Mouse (Mus musculus) gastrocnemius, adult 18-20 months (tissue): ENCODE data around the gene Rps18. TPM values are rescaled to one million over a fixed set of nuclear protein-coding genes. Genes with fewer than 3 reads are reported as not detected.
"Not testable (repeated sequence)": the region's sequence is repeated elsewhere in the genome, so short reads cannot be mapped to it uniquely, and the experiment has no call there.

Experiments used
- DNase-seq: peaks from one replicate; pipeline ENCODE4 v3.0.0; 2021; ENCODE audit warnings: low spot score
- long read RNA-seq, 2 experiments: library from polyadenylated mRNA; stranded (forward); transcript quantifications; one replicate each; pipeline ENCODE4 v2.0.0; 2021
- total RNA-seq, 2 experiments: library from RNA; stranded (reverse); gene quantifications; 2 replicates each; pipeline ENCODE4 v1.2.3; 2021

Rps18 gene
- 100 to 1,000 TPM; 367 to 381 TPM for total RNA-seq
- long read RNA-seq, experiment 1, transcript Rps18-201 (5 exons, 560 nt), result major isoform, 108 of 114 reads
- long read RNA-seq, experiment 1, partial matches to known transcripts, result 2 of 114 reads
- long read RNA-seq, experiment 1, other reads (novel, unspliced or antisense), result 0 of 114 reads
- long read RNA-seq, experiment 2, transcript Rps18-201 (5 exons, 560 nt), result major isoform, 128 of 135 reads
- long read RNA-seq, experiment 2, partial matches to known transcripts, result 1 of 135 reads
- long read RNA-seq, experiment 2, other reads (novel, unspliced or antisense), result 0 of 135 reads

DNA sequence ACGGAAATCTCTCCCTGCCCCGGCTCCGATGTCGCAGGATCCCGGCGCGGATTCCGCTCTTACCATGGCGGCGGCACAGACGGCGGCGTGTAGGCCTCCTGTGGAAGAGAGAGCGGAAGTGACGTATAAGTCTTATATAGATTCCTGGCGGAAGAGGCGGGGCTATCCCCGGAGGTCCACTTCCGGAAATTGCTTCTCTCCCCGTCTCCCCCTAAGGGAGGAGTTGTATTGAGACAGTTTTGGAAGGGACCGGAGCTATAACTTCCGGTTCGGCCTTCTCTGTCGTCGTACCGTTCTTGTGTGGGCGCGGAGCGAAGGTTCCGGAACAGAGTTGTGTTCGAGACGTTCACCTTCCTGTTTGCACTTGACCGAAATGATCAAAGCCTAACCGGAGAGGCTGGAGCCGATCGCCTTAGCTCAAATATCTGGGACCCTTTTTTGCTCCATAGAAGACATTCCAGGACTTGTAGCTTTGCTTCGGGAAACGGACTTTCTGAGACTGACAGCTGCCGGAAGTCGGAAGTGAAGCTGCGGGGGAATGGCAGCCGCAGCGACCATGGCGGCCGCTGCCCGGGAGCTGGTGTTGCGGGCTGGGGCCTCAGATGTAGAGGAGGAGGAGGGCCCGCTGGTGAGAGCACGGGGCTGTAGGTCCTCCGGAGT, at the start of gene Rps18, which contains the start of gene Vps52:
Gene Rps18 (minus strand): TSS at position 447 of the 660 bp plus-strand sequence.
Gene Vps52 (plus strand): TSS at position 258 of the 660 bp plus-strand sequence.
- DNase-seq, result peak; percentile 98

DNA sequence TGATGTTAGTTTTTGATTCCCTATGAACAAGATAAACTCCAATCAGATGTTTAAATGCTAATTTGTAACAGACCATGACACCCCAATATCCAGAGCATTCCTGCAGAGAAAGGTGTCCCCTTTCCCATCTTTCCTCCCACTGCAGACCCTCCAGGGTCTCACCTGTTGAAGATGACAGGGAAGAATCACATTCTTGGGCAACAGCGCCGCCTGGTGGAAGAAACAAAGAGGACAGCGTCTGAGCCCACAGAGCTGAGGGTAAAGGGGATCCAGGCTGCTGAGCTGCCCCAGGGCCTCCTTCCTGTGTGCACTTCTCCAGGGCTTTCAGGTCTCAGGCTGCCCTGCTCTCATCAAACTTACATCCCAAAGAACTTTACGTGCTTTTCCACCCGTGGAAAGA, 47.6 kb upstream of the Rps18 start:
- DNase-seq, result no peak

GRCm38 (mm10) chr17:34000796-34001195, 45.0 kb upstream of the Rps18 start:
- not testable (repeated sequence) for DNase-seq

- DNase-seq, result peak; percentile 93
Measured at GRCm38 (mm10) chr17:34000150-34000537, 44.3 kb upstream of the Rps18 start, which contains the start of gene H2-K1. H2-K1 (minus strand) TSS chr17:34000347.

GRCm38 (mm10) chr17:33999341-34000149, 43.7 kb upstream of the Rps18 start:
- no peak for DNase-seq

DNA sequence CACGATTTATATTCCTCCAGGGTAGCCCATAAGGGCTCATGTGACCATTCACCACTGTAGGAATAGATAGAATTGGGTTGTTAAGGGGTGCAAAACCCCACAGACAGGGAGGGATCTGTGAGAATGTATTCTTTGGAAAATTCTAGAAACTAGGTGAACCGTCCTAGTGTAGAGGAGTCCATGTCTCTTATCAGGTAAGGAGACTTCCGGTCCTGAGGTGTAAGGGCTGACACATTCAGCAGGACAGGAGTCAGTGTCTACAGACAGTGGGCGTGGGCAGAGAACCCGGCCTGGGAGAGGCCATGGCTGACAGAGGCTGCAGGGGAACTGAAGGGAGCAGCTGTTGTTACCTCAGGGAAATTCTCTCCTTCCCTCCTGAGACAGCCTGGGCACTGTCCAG, 42.9 kb upstream of the Rps18 start:
- DNase-seq, result not testable (repeated sequence)

DNA sequence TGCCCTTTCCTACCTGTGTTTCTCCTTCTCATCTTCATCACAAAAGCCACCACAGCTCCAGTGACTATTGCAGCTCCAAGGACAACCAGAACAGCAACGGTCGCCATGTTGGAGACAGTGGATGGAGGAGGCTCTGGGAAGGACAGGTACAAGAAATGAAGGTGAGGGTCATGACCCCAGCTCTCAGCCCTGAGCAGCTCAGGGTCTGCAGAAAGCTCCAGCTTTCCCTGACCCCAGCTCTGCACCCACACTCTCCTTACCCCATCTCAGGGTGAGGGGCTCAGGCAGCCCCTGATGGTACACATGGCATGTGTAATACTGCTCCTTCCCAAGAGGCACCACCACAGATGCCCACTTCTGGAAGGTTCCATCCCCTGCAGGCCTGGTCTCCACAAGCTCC, 41.2 kb upstream of the Rps18 start:
- DNase-seq, result not testable (repeated sequence)

DNA sequence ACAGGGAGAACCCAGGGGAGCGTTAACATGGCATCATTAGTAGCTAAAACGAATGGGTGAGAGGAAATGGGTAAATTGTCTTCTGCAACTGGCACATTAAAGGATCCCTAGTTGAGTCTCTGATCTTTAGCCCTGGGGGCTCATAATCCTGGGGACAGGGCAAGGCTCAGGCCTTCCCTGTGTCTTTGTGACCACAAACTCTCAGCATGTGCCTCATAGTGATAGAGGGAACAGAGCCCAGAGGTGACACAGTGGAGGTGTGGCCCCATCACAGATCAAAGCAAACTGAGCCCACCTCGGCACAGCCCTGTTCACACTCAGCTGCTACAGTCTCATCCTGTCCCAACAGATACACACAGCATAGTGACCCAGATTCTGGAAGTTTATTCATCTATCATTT, 39.9 kb upstream of the Rps18 start:
- no peak for DNase-seq

GRCm38 (mm10) chr17:33994959-33995358, 39.2 kb upstream of the Rps18 start:
- DNase-seq, result no peak

- peak; percentile 54 for DNase-seq
Measured at GRCm38 (mm10) chr17:33991788-33992664, 36.2 kb upstream of the Rps18 start.

DNA sequence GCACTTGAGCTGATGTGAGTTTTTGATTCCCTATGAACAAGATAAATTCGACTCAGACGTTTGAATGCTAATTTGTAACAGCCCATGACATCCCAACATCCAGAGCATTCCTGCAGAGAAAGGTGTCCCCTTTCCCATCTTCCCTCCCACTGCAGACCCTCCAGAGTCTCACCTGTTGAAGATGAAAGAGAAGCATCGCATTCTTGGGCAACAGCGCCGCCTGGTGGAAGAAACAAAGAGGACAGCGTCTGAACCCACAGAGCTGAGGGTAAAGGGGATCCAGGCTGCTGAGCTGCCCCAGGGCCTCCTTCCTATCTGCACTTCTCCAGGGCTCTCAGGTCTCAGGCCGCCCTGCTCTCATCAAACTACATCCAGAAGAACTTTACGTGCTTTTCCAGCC, 26.3 kb upstream of the Rps18 start:
- peak; percentile 61 for DNase-seq

- DNase-seq, result peak; percentile 91
Measured at GRCm38 (mm10) chr17:33981192-33981909, 25.6 kb upstream of the Rps18 start.

DNA sequence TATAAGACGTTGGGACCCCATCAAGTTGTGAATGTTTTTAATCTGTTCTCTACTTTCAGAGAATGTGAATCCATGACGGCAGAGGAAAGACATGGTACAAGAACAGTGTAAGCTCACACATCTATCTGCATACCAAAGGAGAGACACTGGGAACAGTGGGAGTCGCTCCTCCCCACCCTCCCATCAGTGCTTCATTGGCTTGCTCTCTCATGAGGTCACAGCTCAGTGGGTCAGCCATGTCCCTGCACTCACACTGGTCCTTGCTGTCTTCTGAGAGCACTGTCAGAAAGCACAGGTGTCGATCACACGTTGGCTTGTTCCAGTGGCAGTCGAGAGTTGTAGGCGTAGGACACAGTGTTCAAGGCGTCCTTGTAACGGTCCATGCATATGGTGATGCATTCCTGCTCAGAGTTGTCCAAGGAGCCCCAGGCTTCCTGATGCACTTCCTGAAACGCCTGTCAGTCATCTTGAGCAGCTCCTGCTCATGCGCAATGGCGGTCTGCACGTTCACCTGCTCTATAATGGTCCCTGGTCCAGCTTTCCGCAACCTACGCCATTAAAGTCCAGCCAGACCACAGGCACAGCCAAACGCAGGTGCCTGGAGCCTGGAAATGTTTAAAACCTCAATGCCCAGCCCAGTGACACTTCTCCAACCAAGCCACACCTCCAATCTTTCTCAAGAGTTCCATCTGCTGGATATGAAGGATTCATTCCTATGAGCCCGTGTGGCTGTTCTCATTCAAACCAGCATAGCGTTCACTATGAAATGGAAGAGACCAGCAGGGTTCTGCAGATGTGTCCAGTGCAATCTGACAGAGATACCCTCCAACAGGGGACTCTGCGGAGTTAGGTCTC, 24.6 kb upstream of the Rps18 start:
- no peak for DNase-seq

GRCm38 (mm10) chr17:33979512-33980050, 23.8 kb upstream of the Rps18 start:
- no peak for DNase-seq

- peak; percentile 85 for DNase-seq
Measured at GRCm38 (mm10) chr17:33978631-33979031, 22.8 kb upstream of the Rps18 start.

DNA sequence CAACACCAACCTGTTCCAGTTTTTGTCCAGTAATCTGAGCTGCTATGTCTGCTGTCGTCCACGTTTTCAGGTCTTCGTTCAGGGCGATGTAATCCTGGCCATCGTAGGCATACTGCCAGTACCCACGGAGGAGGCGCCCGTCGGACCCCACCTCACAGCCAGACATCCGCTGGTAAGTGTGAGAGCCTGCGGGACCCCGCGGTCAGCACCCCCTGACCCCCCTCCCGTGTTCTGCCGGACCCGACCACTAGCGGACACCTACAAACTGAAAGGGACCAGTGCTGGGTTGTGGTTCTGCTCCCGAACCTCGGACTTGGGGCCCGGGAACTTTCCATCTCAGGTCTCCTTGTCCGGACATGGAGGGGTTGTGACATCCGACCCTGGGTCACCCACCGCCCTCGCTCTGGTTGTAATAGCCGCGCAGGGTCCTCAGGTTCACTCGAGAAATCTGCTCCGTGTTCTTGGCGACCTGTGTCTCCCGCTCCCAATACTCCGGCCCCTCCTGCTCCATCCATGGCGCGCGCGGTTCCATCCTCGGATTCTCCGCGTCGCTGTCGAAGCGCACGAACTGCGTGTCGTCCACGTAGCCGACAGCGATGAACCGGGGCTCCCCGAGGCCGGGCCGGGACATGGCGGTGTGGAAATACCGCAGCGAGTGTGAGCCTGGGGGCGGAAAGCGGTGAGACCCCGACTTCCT, 22.2 kb upstream of the Rps18 start:
- no peak for DNase-seq

- no peak for DNase-seq
Measured at GRCm38 (mm10) chr17:33973572-33973971, 17.8 kb upstream of the Rps18 start.

DNA sequence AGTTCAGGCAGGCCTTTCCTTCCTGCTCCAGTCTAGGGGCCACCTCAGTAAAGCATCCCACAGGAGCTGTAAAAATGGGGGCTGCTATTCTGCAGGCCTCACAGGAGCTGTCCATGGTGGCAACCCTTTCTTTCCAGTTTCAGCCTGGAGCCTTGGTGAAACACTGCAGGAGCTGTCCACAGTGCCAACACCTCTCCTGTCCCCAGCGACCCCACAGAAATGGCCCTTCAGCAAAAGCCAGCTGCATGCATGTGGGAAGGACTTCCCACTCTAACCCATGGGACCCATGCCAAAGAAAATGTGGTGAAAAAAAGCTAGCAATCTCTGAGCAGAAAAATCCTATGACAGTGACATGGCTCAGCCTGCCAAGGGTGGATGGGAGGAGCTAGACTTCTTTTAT, 16.9 kb upstream of the Rps18 start:
- no peak for DNase-seq

GRCm38 (mm10) chr17:33969394-33969793, 13.6 kb upstream of the Rps18 start:
- DNase-seq, result no peak
